Mouse (Mus musculus) kidney, adult 2 months (tissue): ENCODE results near the gene Trio.

Source experiments
- CTCF ChIP-seq: fragments of 200-500 bp; conservative IDR thresholded peaks from 2 replicates; pipeline ENCODE4 v1.5.1; 2011; ENCODE audit warnings: low read depth, mild to moderate bottlenecking, control low read depth, low read length, moderate library complexity, mixed read lengths; ENCODE audit not compliant: insufficient read depth, insufficient read length
- POLR2A ChIP-seq: fragments of 200-500 bp; IDR thresholded peaks from one replicate; pipeline ENCODE4 v1.6.1; 2011; ENCODE audit warnings: low read depth, low read length, control low read depth

DNA sequence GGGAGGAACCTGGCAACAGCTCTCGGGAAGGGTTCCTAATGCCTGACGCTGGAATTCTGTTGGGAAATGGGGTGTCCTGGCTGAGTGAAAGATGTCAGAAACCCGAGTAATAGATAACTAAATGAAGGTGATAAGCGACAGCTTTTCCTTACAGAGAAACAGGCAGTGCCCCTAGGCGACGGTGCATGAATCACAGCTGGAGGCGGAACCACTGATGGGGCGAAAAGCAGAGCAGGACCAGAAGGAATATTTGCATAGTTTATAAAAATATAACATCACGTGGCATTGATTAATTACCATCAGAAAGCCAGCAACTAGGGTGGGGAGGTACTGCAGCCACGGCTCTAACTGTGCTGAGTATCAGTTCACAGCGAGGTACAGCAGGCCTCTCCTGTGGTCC is 233.2 kb downstream of the Trio start:
- no peak for TF ChIP-seq CTCF
- TF ChIP-seq POLR2A, result no peak
